Mouse (Mus musculus) layer of hippocampus, postnatal 25 days (tissue): ENCODE results near the gene A330070K13Rik. TPM values are rescaled to one million over a fixed set of nuclear protein-coding genes. Genes with fewer than 3 reads are reported as not detected.

ENCODE experiments used
- DNase-seq, 2 experiments: peaks; one replicate each; pipeline ENCODE4 v3.0.0; 2022; ENCODE audit warnings: mixed read lengths in 2 of 2, low spot score in 1 of 2; ENCODE audit errors: extremely low spot score in 1 of 2
- total RNA-seq, 2 experiments: library from RNA; stranded (reverse); gene quantifications; 2 replicates each; pipeline ENCODE4 v1.2.3; 2021

A330070K13Rik gene
- total RNA-seq, 2 experiments from 2014 or later = 2.2 to 5.3 TPM

DNA sequence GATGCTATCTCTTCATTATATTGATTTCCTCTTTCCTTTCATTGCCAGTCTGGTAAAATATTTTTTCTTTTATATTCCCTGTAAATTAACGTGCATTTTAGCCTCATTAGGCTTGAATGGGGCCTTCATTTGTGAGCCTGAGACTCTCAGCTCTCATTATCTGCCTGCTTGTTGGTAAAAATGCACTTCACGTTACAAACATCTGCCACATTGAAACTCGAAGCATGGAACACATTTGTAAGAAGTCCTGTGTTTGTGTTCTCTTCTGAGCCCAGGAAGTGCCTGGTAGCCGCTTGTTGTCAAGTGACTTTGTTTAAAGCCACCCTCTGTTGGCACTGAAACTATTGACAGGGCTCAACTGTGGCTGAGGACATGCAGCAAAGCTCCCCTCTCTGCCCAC, 53.2 kb downstream of the A330070K13Rik start:
- no peak for DNase-seq

DNA sequence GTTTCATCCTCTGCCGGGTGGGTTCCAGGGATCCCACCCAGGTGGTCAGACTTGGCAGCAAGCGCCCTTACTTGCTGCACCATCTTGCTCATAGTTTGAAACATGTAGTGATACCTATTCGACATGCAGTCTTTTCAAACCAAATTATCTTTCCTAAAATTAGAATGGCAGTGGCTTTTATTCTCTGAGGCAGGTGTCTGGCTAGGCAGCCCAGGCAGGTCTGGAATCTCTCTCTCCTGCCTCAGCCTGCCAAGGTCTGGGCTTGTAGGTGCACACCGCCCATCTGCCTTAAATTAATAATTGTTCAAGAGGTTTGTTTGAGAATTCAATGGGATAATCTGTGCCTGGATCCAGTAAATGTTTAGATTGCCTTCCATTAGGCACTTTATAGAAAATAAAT, 53.6 kb downstream of the A330070K13Rik start:
- no peak for DNase-seq

DNA sequence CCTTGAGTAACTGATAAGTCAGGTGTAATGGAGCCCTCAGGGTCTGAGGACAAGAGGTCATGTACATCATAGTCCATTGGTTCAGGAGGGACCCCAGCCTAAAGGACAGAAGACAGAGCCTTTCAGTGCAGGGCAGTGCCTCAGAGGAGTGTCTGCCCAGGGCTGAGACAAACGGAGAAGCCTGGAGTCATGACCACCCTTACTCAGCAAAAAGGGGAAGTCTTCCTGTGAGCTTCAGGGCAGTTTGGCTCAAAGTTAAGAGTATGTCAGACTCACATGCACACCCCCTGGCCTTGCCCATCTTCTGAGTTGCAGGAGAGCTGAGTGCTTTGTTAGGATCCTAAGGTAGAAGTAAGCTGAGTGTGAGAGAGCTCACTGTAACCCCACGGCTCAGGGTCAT, 54.5 kb downstream of the A330070K13Rik start:
- DNase-seq = no peak

Other genes with a start within 250 kb of the A330070K13Rik start
- gene Kctd7, start 239.8 kb downstream of the A330070K13Rik start, total RNA-seq = 10 to 100 TPM; 12.9 to 13.1 TPM
- gene Rabgef1, start 212.8 kb downstream of the A330070K13Rik start, total RNA-seq = 10 to 100 TPM; 45.3 to 48.0 TPM
- 10 to 100 TPM; 35.2 to 43.5 TPM for gene Tmem248, start 167.6 kb downstream of the A330070K13Rik start, total RNA-seq
- 10 to 100 TPM; 68.9 to 81.5 TPM for gene Sbds, start 129.1 kb downstream of the A330070K13Rik start, total RNA-seq
- gene Tyw1, start 129.0 kb downstream of the A330070K13Rik start, total RNA-seq = 10 to 100 TPM; 14.4 to 18.6 TPM
- 100 to 1,000 TPM; 140 to 151 TPM for gene Caln1, start 15.2 kb downstream of the A330070K13Rik start, total RNA-seq